In genomic region chr6:134066996-134067395, GRCm38 (mm10) we compare ENCODE assay signal across 22 mouse cellular contexts. TPM values are rescaled to one million over a fixed set of nuclear protein-coding genes. Genes with fewer than 3 reads are reported as not detected.
DNase-seq lines count a peak whose midpoint lies in the region; ATAC-seq and TF ChIP-seq lines count a peak whose summit lies in the region.
"Had no signal": no experiment of that assay in that cellular context is flagged by ENCODE, and none has a peak within 500 bp of the region (broad histone marks: within the 10 kb centered on the region; RNA-seq: fewer than 3 reads in every experiment).

No protein-coding gene starts in this region.

- ATAC-seq in heart, embryonic 14.5 days (ENCODE audit: insufficient number of reproducible peaks, insufficient read depth, low FRiP score, low read depth) = no peak
- ATAC-seq in CD4-positive, CD25-positive, alpha-beta regulatory T cell, adult 4 months = peak; percentile 56
- peak; percentile 35 for ATAC-seq in inflammation-experienced regulatory T-cells, adult 6 months
- ATAC-seq in forebrain, postnatal 0 days = no peak
- ATAC-seq: forebrain, embryonic 15.5 days; hindbrain, embryonic 16.5 days had no signal

- H3K9me3 ChIP-seq in heart, embryonic 10.5 days = no peaks in the 10 kb centered on the region
- H3K9me3 ChIP-seq in heart, embryonic 14.5 days (ENCODE audit: control insufficient read depth, low read length) = no peaks in the 10 kb centered on the region
- H3K9me3 ChIP-seq in forebrain, postnatal 0 days (ENCODE audit: low read length) = no peaks in the 10 kb centered on the region
- H3K9me3 ChIP-seq: embryonic facial prominence, embryonic 12.5 days; forebrain, embryonic 15.5 days; hindbrain, embryonic 12.5 days; intestine, embryonic 15.5 days; kidney, embryonic 15.5 days had no signal

- H3K27ac ChIP-seq in heart, embryonic 10.5 days = peak overlapping the region; percentile 62; the same call in 1 of the 2 replicates
- peak overlapping the region; percentile 37 to 61 for H3K27ac ChIP-seq in heart, embryonic 14.5 days (replicated peaks in 1 of 2; ENCODE audit: control insufficient read depth in 1 of 2, insufficient read depth in 1 of 2, low read depth in 2 of 2, low read length in 2 of 2)
- no peak overlapping the region for H3K27ac ChIP-seq in forebrain, postnatal 0 days (ENCODE audit: low read depth, low read length)
- H3K27ac ChIP-seq: embryonic facial prominence, embryonic 12.5 days; forebrain, embryonic 15.5 days; hindbrain, embryonic 12.5 days; intestine, embryonic 15.5 days; kidney, embryonic 15.5 days had no signal

- DNase-seq in heart, embryonic 10.5 days (ENCODE audit: low spot score) = no peak
- no peak for DNase-seq in heart, adult 18-20 months
- no peak for DNase-seq in heart, adult 9 months (ENCODE audit: low spot score in 2 of 2)
- no peak for DNase-seq in embryo, embryonic 10 days (ENCODE audit: low spot score)
- no peak for DNase-seq in forebrain, postnatal 0 days
- DNase-seq: adrenal gland, adult 8-10 months; adrenal gland, postnatal 36 days; B cell, adult 2 months; cerebellum, adult 2 months; cerebellum, postnatal 10 days; gastrocnemius, postnatal 10 days; heart, postnatal 14 days; kidney, adult 2 months had no signal

- no peak overlapping the region for H3K9ac ChIP-seq in heart, embryonic 14.5 days (ENCODE audit: low read length)
- no peak overlapping the region for H3K9ac ChIP-seq in forebrain, postnatal 0 days
- H3K9ac ChIP-seq: embryonic facial prominence, embryonic 12.5 days; forebrain, embryonic 15.5 days; hindbrain, embryonic 12.5 days; intestine, embryonic 15.5 days; kidney, embryonic 15.5 days had no signal

- H3K36me3 ChIP-seq in heart, embryonic 10.5 days = peaks cover 22% of the 10 kb centered on the region
- H3K36me3 ChIP-seq in heart, embryonic 14.5 days (ENCODE audit: control insufficient read depth, insufficient read depth, low read length) = peaks cover 32% of the 10 kb centered on the region; the same call in 1 of the 2 replicates
- H3K36me3 ChIP-seq in forebrain, postnatal 0 days (ENCODE audit: insufficient read depth) = no peaks in the 10 kb centered on the region
- H3K36me3 ChIP-seq: forebrain, embryonic 15.5 days; hindbrain, embryonic 12.5 days; intestine, embryonic 15.5 days had no signal

- no peak overlapping the region for H3K4me3 ChIP-seq in heart, embryonic 10.5 days
- H3K4me3 ChIP-seq in heart, embryonic 14.5 days (ENCODE audit: control insufficient read depth in 1 of 2, insufficient read depth in 1 of 2, low read depth in 1 of 2, low read length in 2 of 2) = no peak overlapping the region
- H3K4me3 ChIP-seq in forebrain, postnatal 0 days (ENCODE audit: low read depth, low read length) = no peak overlapping the region
- H3K4me3 ChIP-seq: embryonic facial prominence, embryonic 12.5 days; forebrain, embryonic 15.5 days; hindbrain, embryonic 12.5 days; intestine, embryonic 15.5 days; kidney, embryonic 15.5 days had no signal

- no peak for TF ChIP-seq CTCF in forebrain, postnatal 0 days (IDR thresholded peaks at IDR 0.05; ENCODE audit: low read depth)

- WGBS in heart, embryonic 10.5 days = 52% methylated on average over 4 of the region's 4 CpGs
- WGBS in heart, embryonic 14.5 days = 28% methylated on average over 4 of the region's 4 CpGs
- WGBS in forebrain, postnatal 0 days = 74% methylated on average over 4 of the region's 4 CpGs

- H3K4me2 ChIP-seq in heart, embryonic 14.5 days (ENCODE audit: low read length) = no peak overlapping the region
- H3K4me2 ChIP-seq in forebrain, postnatal 0 days (ENCODE audit: low read depth) = no peak overlapping the region
- H3K4me2 ChIP-seq: embryonic facial prominence, embryonic 12.5 days; forebrain, embryonic 15.5 days; hindbrain, embryonic 12.5 days; intestine, embryonic 15.5 days; kidney, embryonic 15.5 days had no signal

- H3K27me3 ChIP-seq in heart, embryonic 10.5 days (ENCODE audit: insufficient read depth, poor library complexity, severe bottlenecking) = no peaks in the 10 kb centered on the region
- no peaks in the 10 kb centered on the region for H3K27me3 ChIP-seq in heart, embryonic 14.5 days (ENCODE audit: control insufficient read depth, insufficient read depth, low read length)
- H3K27me3 ChIP-seq in forebrain, postnatal 0 days (ENCODE audit: insufficient read depth, low read length) = no peaks in the 10 kb centered on the region
- H3K27me3 ChIP-seq: embryonic facial prominence, embryonic 12.5 days; forebrain, embryonic 15.5 days; hindbrain, embryonic 12.5 days; intestine, embryonic 15.5 days; kidney, embryonic 15.5 days had no signal

- peaks cover 50% of the 10 kb centered on the region for H3K4me1 ChIP-seq in heart, embryonic 10.5 days
- peaks cover 25 to 42% of the 10 kb centered on the region in 2 experiments for H3K4me1 ChIP-seq in heart, embryonic 14.5 days (ENCODE audit: control insufficient read depth in 2 of 2, insufficient read depth in 2 of 2, low read length in 2 of 2)
- no peaks in the 10 kb centered on the region for H3K4me1 ChIP-seq in forebrain, postnatal 0 days (ENCODE audit: insufficient read depth)
- H3K4me1 ChIP-seq: embryonic facial prominence, embryonic 12.5 days; forebrain, embryonic 15.5 days had no signal

RNA-seq across cellular contexts. Expression of gene Etv6, which starts 31.5 kb away (rescaled TPM):
- 16.2 and 17.2 TPM in 2 replicates for polyA plus RNA-seq in heart, embryonic 10.5 days (2016; fragmentation: Nextera tagmentation; extraction: Ambion mirVana)
- 10 to 100 TPM; 11.3 to 12.1 TPM for total RNA-seq in heart, adult 18-20 months (2021)
- polyA plus RNA-seq in heart, embryonic 14.5 days (2014; fragmentation: Nextera tagmentation; extraction: Ambion mirVana) = 13.0 and 14.5 TPM in 2 replicates
- polyA plus RNA-seq in CD4-positive, CD25-positive, alpha-beta regulatory T cell, adult 4 months (2017; shearing (Covaris generic)) = 10 to 100 TPM in 1 of 2 experiments, 1 to 10 TPM in 1; 9.6 to 11.6 TPM
- polyA plus RNA-seq in inflammation-experienced regulatory T-cells, adult 6 months (2017; shearing (Covaris generic)) = 10 to 100 TPM; 10.0 to 16.8 (median 11.9) TPM
- total RNA-seq in forebrain, postnatal 0 days (2014; rRNA removed) = 7.1 TPM in 2 replicates
- polyA plus RNA-seq in forebrain, postnatal 0 days (2015; fragmentation: Nextera tagmentation; extraction: Ambion mirVana) = 3.0 and 3.3 TPM in 2 replicates

Comparison
In these comparisons a context has a peak if more than half of its experiments do, and no peak if none do; other contexts are left out.
1. ATAC-seq: peak in CD4-positive, CD25-positive, alpha-beta regulatory T cell, adult 4 months (single experiment) and inflammation-experienced regulatory T-cells, adult 6 months (single experiment); none in heart, embryonic 14.5 days (single experiment) and forebrain, postnatal 0 days (single experiment).